Mouse (Mus musculus) gastrocnemius, adult 8-10 months (tissue): Measurements from ENCODE around the gene Mrpl12. TPM values are rescaled to one million over a fixed set of nuclear protein-coding genes. Genes with fewer than 3 reads are reported as not detected.

Source experiments
- DNase-seq, 2 experiments: peaks; one replicate each; pipeline ENCODE4 v3.0.0; 2022; ENCODE audit warnings: low spot score in 2 of 2
- total RNA-seq, 4 experiments: library from RNA; stranded (reverse); gene quantifications; 2 replicates each; pipeline ENCODE4 v1.2.4; 2022

The Mrpl12 gene
- 100 to 1,000 TPM; 121 to 138 (median 132) TPM for total RNA-seq

DNA sequence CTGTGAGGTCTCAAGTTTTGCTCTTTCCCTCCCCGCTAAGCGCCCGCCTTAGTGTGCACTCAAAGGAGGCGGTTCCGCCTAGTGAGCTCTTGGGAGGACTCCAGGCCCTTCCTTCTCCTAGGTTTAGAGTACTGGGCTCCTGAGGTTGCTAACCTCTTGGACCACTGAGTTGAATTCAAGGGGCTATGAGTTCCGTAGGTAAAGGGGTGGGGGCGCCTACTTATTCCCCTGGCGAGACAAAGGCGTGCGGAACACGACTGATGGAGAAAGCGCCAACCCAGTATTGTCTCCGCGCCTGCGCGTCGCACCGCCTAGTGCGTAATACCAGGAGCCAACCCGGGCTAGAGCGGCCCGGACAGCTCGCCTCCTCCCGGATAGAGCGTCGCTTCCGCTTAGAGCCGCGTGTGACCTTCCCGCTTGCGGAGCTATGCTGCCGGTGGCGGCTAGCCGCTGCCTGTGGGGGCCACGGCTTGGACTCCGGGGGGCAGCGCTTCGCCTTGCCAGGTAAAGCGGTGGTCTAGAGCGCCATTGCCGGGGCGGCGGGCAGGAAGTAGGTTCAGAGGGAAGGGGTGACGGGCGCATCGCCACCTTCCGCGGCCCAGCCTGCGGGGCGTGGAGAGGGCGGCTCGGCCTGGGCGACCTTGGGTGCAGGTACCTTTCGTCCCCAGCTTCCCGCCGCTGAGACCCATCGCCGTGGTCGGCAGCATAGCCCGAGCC, at the start of gene Mrpl12:
Gene Mrpl12 (plus strand): TSS at position 349 of the 717 bp plus-strand sequence.
- peak; percentile 76 to 86 for DNase-seq

DNA sequence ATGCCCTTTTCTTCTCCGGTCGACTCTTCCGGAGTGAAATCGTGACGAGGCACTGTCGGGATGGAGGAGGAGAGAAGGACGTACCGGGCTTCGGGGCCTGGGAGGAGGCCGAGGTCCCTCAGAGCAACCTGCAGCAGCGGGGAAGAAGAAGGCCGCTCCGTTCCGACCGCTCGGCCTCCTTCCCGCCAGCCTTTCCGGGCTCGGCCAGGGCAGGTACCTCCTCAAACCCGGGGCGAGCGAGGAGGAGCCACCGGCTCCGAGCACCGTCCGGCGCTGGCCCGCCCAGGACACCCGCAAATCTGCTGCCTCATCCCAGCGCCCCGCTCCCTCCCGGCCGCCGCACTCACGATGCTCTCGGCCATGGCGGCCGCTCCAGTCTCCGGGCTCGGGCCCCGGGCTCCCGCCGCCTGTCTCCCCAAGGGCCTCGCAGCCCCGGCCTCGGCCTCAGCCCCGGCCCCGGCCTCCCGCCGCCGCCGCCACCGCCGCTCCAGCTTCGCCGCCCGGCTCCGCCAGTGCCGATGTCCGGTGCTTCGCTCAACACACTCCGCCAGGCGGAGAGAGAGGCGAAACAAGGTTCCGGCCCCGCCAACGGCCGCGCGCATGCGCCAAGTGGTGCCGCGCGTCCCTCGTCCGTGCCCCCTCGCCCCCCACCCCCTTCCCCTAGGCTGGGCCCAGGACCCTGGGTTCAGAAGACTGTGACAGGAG, 47.1 kb upstream of the Mrpl12 start, which contains the start of gene Nploc4:
Gene Nploc4 (minus strand): TSS at position 557 of the 705 bp plus-strand sequence.
- peak; percentile 74 to 81 for DNase-seq

DNA sequence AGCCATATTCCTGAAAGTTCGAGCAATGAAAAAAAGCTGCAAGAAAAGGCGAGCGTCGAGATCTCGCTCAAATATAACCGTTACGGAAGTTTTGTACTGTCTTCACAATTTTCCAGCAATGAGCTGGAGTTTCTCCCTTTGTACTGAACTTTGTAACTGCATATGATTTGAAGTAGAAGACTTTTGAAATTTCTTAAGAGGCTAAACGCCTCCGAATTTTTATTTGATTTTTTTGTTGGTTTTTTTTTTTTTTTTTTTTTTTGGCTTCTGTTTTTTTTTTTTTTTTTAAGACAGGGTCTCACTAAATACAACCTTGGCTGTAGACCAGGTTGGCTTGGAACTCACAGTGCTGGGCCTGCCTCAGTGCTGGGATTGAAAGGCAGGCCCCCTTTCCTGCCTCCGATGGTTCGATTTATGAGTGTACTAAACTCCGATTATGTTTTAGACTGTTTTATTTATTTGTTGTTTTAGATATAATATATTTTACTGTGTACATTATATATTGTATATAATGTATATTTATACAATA, 46.5 kb upstream of the Mrpl12 start:
- DNase-seq: no peak

DNA sequence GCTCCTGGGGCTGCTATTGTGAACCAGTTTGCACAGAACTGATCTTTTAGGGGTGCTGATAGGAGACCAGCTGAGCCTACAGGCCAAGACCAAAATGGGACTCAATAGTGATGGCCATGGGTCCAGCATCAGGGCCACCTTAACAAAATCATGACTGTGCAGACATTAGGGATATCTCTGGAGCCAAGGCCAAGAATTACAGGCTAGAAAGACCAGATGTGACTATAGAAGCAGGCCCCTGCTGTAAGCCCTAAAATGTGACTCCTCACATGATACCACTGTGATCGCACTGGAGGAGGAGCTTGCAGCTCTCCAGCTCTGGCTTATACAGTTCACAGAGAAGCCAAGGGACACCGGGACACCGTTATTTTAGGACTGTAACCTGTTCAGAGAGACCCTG, 42.1 kb upstream of the Mrpl12 start, which contains the start of gene Tspan10:
Gene Tspan10 (plus strand): TSS at position 301 of the 400 bp plus-strand sequence.
- DNase-seq: no peak

DNA sequence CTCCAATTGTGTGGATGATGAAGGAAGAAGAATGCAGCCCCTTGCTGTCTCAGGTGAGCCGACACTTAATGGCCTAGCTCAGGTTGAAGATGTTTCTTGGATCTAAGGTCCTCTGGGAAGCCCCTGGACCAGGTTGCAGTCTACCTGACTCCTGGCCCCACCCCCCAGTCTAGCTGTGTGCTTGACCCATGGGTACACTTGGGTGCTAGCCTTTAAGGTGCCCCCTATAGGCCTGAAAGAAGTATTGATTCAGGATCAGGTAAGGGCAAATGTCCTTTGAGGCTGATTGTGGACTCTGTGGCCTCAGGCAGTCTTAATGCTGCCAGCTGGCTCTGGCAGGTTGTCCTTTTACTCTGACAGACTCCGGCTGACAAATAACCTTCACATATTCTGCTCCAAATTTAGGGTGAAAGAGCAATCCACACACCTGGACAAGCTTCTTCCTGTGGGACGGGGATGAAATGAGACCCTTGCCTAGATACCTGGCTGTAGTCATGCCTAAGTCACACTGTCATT, 41.6 kb upstream of the Mrpl12 start:
- no peak for DNase-seq

DNA sequence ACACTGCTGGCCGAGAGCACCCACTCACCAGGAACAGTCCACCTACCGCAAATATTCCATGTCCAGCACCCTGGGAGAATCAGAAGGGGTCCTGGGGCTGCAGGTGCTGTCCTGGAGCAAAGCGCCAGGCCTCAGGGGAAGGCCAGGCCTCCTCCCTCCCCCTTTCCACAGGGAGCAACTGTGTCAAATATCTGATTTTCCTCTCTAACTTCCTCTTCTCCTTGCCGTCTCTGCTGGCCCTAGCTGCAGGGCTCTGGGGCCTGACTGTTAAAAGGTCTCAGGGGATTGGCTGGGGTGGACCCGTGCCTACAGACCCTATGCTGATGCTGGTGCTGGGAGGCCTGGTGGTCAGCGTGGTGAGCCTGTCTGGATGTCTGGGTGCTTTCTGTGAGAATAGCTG, 40.3 kb upstream of the Mrpl12 start:
- DNase-seq: no peak

DNA sequence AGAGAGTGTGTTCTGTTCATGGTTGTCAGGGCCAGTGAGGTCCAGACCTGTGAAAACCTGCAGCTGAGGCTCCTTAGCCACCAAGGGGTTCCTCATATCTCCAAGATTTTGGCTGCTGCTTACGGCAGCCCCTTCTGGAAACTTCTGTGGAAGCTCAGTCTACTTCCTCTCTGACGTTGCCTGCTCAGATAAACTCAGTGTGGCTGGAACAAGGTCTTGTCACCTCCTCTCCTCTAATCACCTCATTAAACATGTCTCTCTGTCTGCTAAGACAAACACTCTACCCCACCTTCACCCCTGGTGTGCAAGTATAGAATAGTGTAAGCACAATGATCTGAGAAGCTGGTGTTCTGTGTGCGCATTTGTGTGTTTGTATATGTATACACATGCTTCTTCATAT, 38.9 kb upstream of the Mrpl12 start:
- no peak for DNase-seq

DNA sequence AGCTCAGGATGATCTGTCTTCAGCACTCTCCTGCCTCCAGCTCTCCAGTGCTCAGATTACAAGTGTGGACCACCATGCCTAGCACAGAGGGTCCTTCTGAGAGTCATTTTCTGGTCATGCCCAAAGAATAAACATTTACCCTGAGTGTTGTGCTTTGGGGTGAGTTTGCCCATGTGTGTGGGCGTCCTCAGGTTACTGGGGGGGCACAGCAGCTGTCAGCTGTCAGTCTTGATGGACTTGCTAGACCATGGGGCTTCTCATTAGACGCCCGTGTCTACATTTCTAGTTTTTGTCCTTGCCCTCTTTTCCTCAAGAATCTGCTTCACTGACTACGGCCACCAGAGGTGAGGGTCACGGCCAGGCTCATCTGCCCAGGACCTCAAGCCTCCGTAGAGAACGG, 37.2 kb upstream of the Mrpl12 start:
- DNase-seq: no peak

DNA sequence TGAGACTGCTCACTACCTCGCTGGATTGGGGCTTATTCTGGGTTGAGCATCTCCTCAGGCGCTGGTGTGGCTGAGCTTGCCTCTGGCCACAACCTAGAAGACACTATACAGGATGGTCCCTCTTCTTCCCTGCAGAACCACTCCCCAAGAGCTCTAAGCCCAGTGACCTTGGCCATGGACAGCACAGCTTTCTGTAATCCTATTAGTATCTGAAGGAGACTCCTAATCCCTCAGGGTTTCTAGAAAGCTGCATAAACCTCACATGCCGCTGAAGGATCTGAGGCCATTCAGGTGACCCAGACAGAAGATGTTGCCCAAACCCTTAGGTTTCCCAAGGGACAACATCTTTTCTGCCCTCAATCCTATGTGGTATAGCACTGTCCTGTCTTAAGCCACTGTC, 32.2 kb upstream of the Mrpl12 start:
- no peak for DNase-seq

DNA sequence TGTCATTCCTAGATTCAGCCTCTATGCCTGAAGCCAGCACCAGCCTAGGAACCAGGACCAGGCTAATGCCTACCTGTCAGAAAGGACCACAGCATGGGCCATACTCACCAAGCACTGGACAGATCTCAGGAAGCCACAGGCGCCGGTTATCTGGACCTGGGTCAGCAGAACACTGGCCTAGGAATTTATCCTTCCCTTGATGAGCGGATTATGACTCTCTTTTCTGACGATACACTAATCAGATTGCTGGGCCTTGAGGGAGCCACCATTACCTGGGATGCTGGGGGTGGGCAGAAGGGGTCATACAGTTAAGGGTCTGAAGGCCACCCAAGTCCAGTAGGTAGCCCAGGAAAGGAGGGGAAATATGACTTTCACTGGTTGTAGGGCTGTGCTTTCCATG, 31.1 kb upstream of the Mrpl12 start, which contains the start of gene Pde6g:
Gene Pde6g (minus strand): TSS at position 195 of the 400 bp plus-strand sequence.
- no peak for DNase-seq

DNA sequence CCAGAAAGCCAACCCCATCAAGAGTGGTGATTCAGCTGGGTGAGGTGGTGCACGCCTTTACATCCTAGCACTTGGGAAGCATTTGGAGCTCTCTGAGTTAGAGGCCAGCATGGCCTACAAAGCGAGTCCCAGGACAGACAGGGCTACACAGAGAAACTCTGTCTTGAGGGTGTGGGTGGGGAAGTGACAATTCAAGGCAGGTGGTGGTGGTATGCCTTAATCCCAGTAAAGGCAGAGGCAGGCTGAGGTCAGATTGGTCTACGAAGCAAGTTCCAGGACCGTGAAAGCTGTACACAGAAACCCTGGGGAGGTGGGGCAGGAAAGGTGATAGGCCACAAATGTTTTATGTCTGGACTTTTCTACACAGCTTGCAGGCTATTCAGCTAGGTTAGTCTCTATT, 29.4 kb upstream of the Mrpl12 start:
- DNase-seq: no peak

DNA sequence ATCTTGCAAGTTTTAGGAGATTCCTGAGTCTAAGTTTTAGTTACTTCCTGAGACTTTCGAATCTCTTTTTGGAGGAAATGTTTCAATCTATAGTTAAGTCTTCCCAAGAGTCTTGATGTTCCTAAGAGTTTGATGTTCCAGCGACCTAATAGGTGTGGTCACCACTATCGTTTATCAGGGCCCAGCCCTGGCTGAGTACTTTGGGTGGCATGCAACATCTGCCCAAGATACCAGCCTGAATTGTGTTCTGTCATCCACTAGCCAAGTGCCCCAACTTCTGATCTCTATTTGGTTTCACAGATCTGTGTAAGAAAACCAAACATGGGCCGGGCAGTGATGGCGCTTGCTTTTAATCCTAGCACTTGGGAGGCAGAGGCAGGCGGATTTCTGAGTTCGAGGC, 29.0 kb upstream of the Mrpl12 start:
- DNase-seq: no peak

DNA sequence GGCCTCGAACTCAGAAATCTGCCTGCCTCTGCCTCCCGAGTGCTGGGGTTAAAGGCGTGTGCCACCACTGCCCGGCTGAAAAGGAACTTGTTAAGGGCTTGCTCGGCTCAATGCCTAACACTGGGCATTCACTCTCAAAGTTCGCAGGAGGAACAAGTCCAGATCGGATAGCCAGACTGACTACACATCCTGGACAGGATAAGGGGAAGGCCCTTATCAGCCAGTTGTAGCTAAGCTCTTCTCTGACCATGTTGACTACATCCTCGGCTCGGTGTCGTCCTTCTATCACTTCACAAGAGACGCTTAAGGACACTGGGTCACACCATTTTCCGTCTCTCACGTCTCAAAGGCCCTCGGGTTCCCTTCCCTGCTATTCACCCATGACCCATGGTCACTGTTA, 27.0 kb upstream of the Mrpl12 start:
- DNase-seq: no peak

DNA sequence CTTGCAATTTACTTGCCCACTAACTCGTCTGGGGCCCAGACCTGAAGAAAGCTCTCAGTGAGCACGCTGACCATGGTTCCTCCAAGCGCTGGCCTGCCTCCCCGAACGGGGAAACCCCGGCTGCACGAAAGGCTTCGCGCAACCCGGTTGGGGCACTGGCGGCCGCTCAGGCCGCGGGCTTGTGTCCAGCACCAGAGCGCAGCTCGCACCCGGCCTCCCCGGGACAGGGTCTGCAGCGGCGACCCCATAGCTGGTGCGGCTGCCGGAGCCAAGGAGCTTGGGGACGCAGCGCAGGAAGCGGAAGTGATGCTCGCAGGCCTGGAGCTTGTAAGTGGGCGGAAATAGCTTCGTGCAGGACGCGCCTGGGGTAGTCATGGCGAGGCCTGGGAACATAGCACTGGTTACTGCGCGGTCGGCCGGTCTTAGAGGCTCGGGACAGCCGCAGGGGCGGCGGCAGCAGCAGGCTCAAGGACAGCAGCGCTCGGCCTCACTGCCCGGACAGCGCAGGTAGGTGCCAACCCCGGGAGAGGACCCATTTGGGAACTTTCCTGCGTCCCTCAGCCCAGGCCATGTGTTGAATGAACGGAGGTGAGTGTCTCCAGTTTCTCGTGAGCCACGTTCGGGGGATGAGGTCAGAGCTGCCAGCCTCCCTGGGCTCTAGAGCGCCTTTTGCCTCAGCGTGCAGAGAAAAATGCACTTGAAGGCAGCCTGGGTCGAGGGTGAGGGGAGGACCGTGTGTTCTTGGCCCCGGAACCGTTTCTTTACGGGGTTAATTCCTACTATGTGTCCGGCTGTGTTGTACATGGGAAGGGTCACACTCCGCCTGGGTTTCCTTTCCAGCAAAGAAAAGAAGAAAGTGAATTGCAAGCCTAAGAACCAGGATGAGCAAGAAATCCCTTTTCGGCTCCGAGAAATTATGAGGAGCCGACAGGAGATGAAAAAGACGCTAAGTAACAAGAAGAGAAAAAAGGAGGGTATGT, 26.4 kb upstream of the Mrpl12 start, which contains the start of the genes Oxld1 and Ccdc137:
Gene Oxld1 (minus strand): TSS at position 297 of the 980 bp plus-strand sequence.
Gene Ccdc137 (plus strand): TSS at position 344 of the 980 bp plus-strand sequence.
- DNase-seq: peak; percentile 45 to 55

DNA sequence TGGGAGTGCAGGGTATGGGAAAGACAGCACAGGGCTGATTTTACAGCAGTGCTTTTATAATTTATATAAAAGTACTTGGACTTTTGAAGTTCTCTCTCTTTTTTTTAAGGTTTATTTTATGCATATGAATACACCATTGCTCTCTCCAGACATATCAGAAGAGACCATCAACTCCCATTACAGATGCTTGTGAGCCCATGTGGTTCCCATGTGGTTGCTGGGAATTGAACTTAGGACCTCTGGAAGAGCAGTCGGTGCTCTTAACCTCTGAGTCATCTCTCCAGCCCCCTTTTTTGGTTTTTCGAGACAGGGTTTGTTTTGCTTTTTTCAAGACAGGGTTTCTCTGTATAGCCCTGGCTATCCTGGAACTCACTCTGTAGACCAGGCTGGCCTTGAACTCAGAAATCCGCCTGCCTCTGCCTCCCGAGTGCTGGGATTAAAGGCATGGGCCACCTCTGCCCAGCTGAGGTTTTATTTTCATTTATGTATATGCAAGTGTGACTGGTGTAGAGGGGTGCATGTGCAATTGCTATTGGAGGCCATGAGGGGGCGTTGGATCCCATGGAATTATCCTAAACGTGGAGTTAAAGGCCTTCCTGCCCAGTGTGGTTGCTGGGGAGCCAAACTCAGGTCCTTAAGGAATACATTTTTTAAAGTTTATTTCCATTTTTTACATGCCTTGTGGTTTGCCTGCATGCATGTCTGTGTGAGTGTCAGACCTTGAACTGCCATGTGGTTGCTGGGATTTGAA, 25.4 kb upstream of the Mrpl12 start:
- no peak for DNase-seq

DNA sequence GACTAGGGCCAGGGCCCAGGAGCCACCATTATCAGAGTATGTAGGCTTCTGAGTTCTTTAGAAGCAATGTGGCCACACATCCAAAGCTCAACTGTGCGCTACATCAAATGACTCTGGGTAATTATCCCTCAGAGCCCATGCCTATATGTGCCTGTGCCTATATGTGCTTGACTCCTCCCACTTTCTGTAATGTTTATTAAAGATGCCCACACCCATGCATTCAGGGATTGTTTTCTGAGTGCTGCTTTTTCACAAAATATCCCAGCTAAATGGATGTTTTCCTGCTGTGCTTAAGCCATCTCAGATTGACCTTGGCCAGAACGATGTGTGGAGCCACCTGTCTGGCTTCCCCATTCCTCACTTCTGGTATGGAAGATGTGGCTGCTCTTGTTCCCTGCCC, 20.9 kb upstream of the Mrpl12 start:
- DNase-seq: no peak

DNA sequence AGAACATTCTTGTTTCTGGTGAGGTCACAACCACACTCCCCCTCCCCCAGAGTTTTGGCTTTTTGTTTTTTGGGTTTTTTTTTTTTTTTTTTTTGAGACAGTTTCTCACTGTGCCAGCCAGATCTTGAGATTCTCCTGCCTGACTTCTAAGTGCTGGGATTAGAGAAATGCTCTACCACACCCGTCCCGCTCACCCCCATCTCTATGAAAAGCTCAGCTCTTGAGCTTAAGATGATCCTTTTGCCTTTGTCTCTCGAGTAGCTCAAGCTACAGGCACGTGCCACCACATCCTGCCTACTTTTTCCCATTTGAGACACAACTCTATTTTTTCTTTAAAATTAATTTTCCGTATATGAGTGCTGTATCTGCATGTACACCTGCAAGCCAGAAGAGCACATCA, 20.0 kb upstream of the Mrpl12 start:
- no peak for DNase-seq

DNA sequence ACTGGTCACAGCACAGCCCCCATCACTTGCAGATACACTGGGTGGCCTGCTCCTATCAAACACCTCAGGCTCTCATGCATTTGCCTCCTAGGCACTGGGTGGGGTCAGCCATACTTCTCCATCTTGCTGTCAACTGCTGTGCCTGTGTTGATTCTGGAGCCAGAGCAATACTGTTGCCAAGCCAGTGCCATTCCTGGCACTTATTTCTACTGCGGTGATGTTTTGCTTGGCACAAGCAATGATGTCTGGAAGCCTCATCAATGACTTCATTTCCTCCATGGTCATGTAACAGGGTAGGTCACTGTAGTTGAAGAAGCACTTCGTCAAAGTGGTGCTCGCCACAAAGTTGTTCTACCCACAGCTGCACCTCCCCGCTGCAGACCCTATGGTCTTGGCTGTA, 18.9 kb upstream of the Mrpl12 start:
- DNase-seq: no peak

DNA sequence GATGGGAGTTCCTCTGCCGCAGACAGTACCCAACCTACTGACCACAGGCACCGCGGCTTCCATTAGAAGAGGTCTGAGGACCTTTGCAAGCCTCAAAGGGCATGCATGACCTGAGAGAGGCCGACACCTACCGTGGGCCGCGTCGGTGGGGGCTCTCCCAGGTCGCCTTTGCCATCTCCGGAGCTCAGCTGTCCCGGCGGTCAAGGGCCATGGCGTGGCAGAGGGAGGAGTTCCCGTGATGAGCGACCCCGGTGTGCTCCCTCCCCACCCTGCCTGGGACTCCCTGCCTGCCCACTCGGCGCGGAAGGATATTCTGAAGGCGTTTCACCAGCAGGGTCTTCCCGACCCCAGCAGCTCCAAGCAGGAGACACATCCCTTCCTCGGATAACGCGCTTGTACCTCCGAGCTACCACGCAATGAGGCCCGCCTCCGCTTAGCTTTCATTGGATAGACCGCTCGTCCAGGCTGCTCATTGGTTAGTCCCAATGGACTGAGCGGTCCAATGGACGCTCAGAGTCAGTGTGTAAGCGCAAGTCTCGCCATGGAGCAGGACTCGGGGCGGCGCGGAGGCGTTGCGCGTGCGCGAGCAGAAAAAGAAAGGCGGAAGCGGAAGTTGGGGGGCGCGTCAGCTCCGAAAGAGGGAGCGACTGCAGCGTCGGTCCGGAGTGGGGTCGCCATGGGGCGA, 17.2 kb upstream of the Mrpl12 start, which contains the start of gene Arl16:
Gene Arl16 (minus strand): TSS at position 557 of the 685 bp plus-strand sequence.
- DNase-seq: peak; percentile 81 to 85

DNA sequence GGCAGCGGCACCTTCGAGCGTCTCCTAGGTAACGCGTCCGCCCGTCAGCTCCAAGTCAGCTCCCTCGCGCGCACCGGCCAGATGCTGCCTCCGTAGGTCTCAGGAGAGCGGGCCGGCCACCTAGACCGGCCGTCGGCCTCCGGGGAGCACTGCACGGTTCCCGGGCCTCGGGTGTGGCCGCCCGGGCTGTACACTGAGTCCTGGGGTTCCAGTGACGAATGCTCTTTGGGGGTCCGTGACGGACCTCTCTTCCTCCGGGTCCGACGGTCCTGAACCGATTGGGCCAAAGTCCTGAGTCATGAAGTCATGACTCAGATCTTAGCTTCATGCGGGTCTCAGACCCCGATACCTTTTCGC, 16.7 kb upstream of the Mrpl12 start:
- DNase-seq: no peak
